Mouse (Mus musculus): ENCODE results near the gene Cmpk1.

DNA sequence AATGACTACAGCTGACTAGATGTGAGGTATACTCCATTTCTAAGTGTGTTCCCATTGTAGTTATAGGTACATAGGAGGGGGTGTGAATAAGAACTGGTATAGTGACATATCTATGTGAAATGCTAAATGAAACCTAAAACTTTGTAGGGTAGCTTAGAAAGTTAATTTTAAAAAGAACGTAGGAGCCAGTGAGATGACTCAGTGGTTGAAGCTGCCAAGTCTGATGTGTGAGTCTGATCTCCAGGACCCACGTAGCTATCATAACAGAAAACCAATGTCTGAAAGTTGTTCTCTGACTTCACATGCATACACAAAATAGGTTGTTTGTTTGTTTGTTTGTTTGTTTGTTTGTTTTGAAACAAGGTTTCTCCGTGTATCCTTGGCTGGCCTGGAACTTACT, 33.0 kb upstream of the Cmpk1 start:
- no peak for TF ChIP-seq CTCF (IDR thresholded peaks at IDR 0.05; ENCODE audit: low read depth, low read length)
- TF ChIP-seq POLR2A (IDR thresholded peaks at IDR 0.05; ENCODE audit: extremely low read depth, insufficient read depth, low read length): no peak

All from liver, adult 2 months (tissue).